Mouse (Mus musculus): ENCODE results near the gene Il2rb. TPM values are rescaled to one million over a fixed set of nuclear protein-coding genes. Genes with fewer than 3 reads are reported as not detected.

The Il2rb gene
- polyA plus RNA-seq, 1 experiment from 2014 or later = 0.16 TPM

GRCm38 (mm10) chr15:78520112-78520715, 25.1 kb upstream of the Il2rb start:
- 56% methylated on average over 13 of the region's 13 CpGs for WGBS
- no peak overlapping the region; the same call in 1 of the 2 replicates for H3K9ac ChIP-seq (ENCODE audit: low read length)
- peaks cover 1% of the 10 kb centered on the region; the same call in 1 of the 2 replicates for H3K36me3 ChIP-seq (ENCODE audit: control insufficient read depth, insufficient read depth, low read length)
- no peak overlapping the region for H3K4me3 ChIP-seq (ENCODE audit: control insufficient read depth in 1 of 2, insufficient read depth in 1 of 2, low read depth in 1 of 2, low read length in 2 of 2)
- H3K4me1 ChIP-seq (ENCODE audit: control insufficient read depth in 2 of 2, insufficient read depth in 2 of 2, low read length in 2 of 2) = peaks cover 8 to 13% of the 10 kb centered on the region in 2 experiments; a peak in 3 of 4 replicates
- H3K27ac ChIP-seq (replicated peaks in 1 of 2; ENCODE audit: control insufficient read depth in 1 of 2, insufficient read depth in 1 of 2, low read depth in 2 of 2, low read length in 2 of 2) = peak overlapping the region in 1 of 2 experiments; percentile 26; a peak in 1 of 4 replicates
- H3K27me3 ChIP-seq (ENCODE audit: control insufficient read depth, insufficient read depth, low read length) = no peaks in the 10 kb centered on the region
- H3K4me2 ChIP-seq (ENCODE audit: low read length) = no peak overlapping the region
- ATAC-seq (ENCODE audit: insufficient number of reproducible peaks, insufficient read depth, low FRiP score, low read depth) = 0 out of 2 replicates have a peak, but pooled peaks have one; percentile 33
- no peaks in the 10 kb centered on the region for H3K9me3 ChIP-seq (ENCODE audit: control insufficient read depth, low read length)

DNA sequence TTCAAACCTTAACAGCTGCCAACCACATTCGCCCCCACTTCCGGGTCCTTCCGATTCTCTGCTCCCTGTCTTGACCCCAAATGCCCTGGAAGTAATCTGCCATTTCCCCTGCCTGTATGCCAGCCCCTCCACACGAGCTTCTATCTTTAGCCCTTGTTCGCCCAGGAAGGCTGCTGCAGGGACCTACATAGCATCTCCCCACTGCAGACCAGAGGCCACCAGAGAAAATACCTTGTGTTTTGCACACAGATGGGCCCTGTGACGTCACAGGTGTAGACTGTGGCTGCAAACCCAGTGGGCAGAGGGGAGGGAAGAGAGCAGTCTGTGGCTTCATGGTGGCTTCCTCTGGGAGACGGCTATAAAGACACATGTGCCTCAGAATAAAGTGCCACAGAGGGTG, 23.1 kb upstream of the Il2rb start:
- H3K9me3 ChIP-seq (ENCODE audit: control insufficient read depth, low read length) = no peaks in the 10 kb centered on the region
- peaks cover 11 to 13% of the 10 kb centered on the region in 2 experiments; a peak in 3 of 4 replicates for H3K4me1 ChIP-seq (ENCODE audit: control insufficient read depth in 2 of 2, insufficient read depth in 2 of 2, low read length in 2 of 2)
- WGBS = 45% methylated on average over 7 of the region's 7 CpGs
- H3K4me3 ChIP-seq (ENCODE audit: control insufficient read depth in 1 of 2, insufficient read depth in 1 of 2, low read depth in 1 of 2, low read length in 2 of 2) = no peak overlapping the region
- H3K27ac ChIP-seq (replicated peaks in 1 of 2; ENCODE audit: control insufficient read depth in 1 of 2, insufficient read depth in 1 of 2, low read depth in 2 of 2, low read length in 2 of 2) = no peak overlapping the region
- no peak for ATAC-seq (ENCODE audit: insufficient number of reproducible peaks, insufficient read depth, low FRiP score, low read depth)
- H3K36me3 ChIP-seq (ENCODE audit: control insufficient read depth, insufficient read depth, low read length) = no peaks in the 10 kb centered on the region
- no peak overlapping the region for H3K4me2 ChIP-seq (ENCODE audit: low read length)
- no peaks in the 10 kb centered on the region for H3K27me3 ChIP-seq (ENCODE audit: control insufficient read depth, insufficient read depth, low read length)
- H3K9ac ChIP-seq (ENCODE audit: low read length) = no peak overlapping the region

GRCm38 (mm10) chr15:78515759-78516158, 20.7 kb upstream of the Il2rb start:
- H3K4me3 ChIP-seq (ENCODE audit: control insufficient read depth in 1 of 2, insufficient read depth in 1 of 2, low read depth in 1 of 2, low read length in 2 of 2) = no peak overlapping the region
- H3K4me1 ChIP-seq (ENCODE audit: control insufficient read depth in 2 of 2, insufficient read depth in 2 of 2, low read length in 2 of 2) = peaks cover 11 to 12% of the 10 kb centered on the region in 2 experiments; a peak in 3 of 4 replicates
- H3K27ac ChIP-seq (replicated peaks in 1 of 2; ENCODE audit: control insufficient read depth in 1 of 2, insufficient read depth in 1 of 2, low read depth in 2 of 2, low read length in 2 of 2) = no peak overlapping the region
- 78% methylated on average over 6 of the region's 6 CpGs for WGBS
- H3K4me2 ChIP-seq (ENCODE audit: low read length) = no peak overlapping the region
- H3K9ac ChIP-seq (ENCODE audit: low read length) = no peak overlapping the region
- H3K27me3 ChIP-seq (ENCODE audit: control insufficient read depth, insufficient read depth, low read length) = no peaks in the 10 kb centered on the region
- H3K36me3 ChIP-seq (ENCODE audit: control insufficient read depth, insufficient read depth, low read length) = no peaks in the 10 kb centered on the region
- H3K9me3 ChIP-seq (ENCODE audit: control insufficient read depth, low read length) = no peaks in the 10 kb centered on the region
- ATAC-seq (ENCODE audit: insufficient number of reproducible peaks, insufficient read depth, low FRiP score, low read depth) = no peak

- H3K9me3 ChIP-seq (ENCODE audit: control insufficient read depth, low read length) = no peaks in the 10 kb centered on the region
- no peak overlapping the region for H3K9ac ChIP-seq (ENCODE audit: low read length)
- ATAC-seq (ENCODE audit: insufficient number of reproducible peaks, insufficient read depth, low FRiP score, low read depth) = no peak
- peaks cover 10 to 23% of the 10 kb centered on the region in 2 experiments for H3K4me1 ChIP-seq (ENCODE audit: control insufficient read depth in 2 of 2, insufficient read depth in 2 of 2, low read length in 2 of 2)
- no peak overlapping the region for H3K27ac ChIP-seq (replicated peaks in 1 of 2; ENCODE audit: control insufficient read depth in 1 of 2, insufficient read depth in 1 of 2, low read depth in 2 of 2, low read length in 2 of 2)
- 23% methylated on average over 7 of the region's 7 CpGs for WGBS
- H3K27me3 ChIP-seq (ENCODE audit: control insufficient read depth, insufficient read depth, low read length) = no peaks in the 10 kb centered on the region
- no peak overlapping the region for H3K4me3 ChIP-seq (ENCODE audit: control insufficient read depth in 1 of 2, insufficient read depth in 1 of 2, low read depth in 1 of 2, low read length in 2 of 2)
- no peaks in the 10 kb centered on the region for H3K36me3 ChIP-seq (ENCODE audit: control insufficient read depth, insufficient read depth, low read length)
- no peak overlapping the region for H3K4me2 ChIP-seq (ENCODE audit: low read length)
These were observed 19.5 kb upstream of the Il2rb start for GRCm38 (mm10) chr15:78514393-78515146.

DNA sequence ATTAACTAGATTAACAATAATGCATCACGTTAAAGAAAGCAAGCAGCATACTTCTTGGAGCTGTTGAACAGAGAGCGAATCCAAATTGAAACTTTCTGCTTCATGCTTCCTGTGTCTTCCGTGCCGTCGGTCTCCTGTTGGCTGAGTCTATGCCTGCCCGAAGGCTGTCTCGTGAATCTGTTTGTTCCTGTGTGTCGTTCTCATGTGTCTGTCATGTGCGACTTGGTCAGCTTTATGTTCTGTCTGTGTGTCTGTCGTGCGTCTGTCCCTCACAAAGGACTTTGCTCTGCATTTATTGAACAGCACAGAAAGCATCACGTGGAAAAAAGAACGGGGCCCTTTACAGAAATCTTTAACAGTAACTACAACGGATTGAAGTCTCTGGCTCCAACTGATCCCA, 17.9 kb upstream of the Il2rb start:
- H3K27me3 ChIP-seq (ENCODE audit: control insufficient read depth, insufficient read depth, low read length) = no peaks in the 10 kb centered on the region
- no peak overlapping the region for H3K4me3 ChIP-seq (ENCODE audit: control insufficient read depth in 1 of 2, insufficient read depth in 1 of 2, low read depth in 1 of 2, low read length in 2 of 2)
- no peaks in the 10 kb centered on the region for H3K9me3 ChIP-seq (ENCODE audit: control insufficient read depth, low read length)
- H3K27ac ChIP-seq (replicated peaks in 1 of 2; ENCODE audit: control insufficient read depth in 1 of 2, insufficient read depth in 1 of 2, low read depth in 2 of 2, low read length in 2 of 2) = no peak overlapping the region
- H3K9ac ChIP-seq (ENCODE audit: low read length) = no peak overlapping the region
- no peak for ATAC-seq (ENCODE audit: insufficient number of reproducible peaks, insufficient read depth, low FRiP score, low read depth)
- H3K36me3 ChIP-seq (ENCODE audit: control insufficient read depth, insufficient read depth, low read length) = no peaks in the 10 kb centered on the region
- peaks cover 10 to 19% of the 10 kb centered on the region in 2 experiments for H3K4me1 ChIP-seq (ENCODE audit: control insufficient read depth in 2 of 2, insufficient read depth in 2 of 2, low read length in 2 of 2)
- WGBS = 83% methylated on average over 14 of the region's 14 CpGs
- no peak overlapping the region for H3K4me2 ChIP-seq (ENCODE audit: low read length)

DNA sequence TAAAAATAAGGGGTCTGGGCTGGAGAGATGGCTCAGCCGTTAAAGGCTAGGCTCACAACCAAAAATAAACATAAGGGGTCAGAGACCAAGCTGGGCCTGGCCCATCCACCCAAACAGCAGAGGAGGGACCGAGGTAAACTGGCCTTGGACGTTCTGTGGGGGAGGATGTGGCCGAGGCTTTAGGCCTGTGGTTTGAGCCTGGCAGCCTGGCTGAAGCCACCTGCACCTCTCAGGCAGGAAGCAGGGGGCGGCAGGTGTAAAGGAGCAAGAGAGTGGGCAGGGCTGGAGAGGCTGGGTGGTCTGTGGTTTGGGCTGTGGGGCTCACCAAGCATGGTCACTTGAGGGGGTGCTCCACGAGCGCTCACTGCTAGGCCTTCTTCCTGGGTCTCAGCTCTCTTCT, 16.9 kb upstream of the Il2rb start:
- H3K9me3 ChIP-seq (ENCODE audit: control insufficient read depth, low read length) = no peaks in the 10 kb centered on the region
- peaks cover 10 to 16% of the 10 kb centered on the region in 2 experiments for H3K4me1 ChIP-seq (ENCODE audit: control insufficient read depth in 2 of 2, insufficient read depth in 2 of 2, low read length in 2 of 2)
- no peak for ATAC-seq (ENCODE audit: insufficient number of reproducible peaks, insufficient read depth, low FRiP score, low read depth)
- H3K27me3 ChIP-seq (ENCODE audit: control insufficient read depth, insufficient read depth, low read length) = no peaks in the 10 kb centered on the region
- no peak overlapping the region for H3K4me3 ChIP-seq (ENCODE audit: control insufficient read depth in 1 of 2, insufficient read depth in 1 of 2, low read depth in 1 of 2, low read length in 2 of 2)
- H3K4me2 ChIP-seq (ENCODE audit: low read length) = no peak overlapping the region
- WGBS = 78% methylated on average over 7 of the region's 7 CpGs
- no peak overlapping the region for H3K9ac ChIP-seq (ENCODE audit: low read length)
- H3K27ac ChIP-seq (replicated peaks in 1 of 2; ENCODE audit: control insufficient read depth in 1 of 2, insufficient read depth in 1 of 2, low read depth in 2 of 2, low read length in 2 of 2) = no peak overlapping the region
- H3K36me3 ChIP-seq (ENCODE audit: control insufficient read depth, insufficient read depth, low read length) = no peaks in the 10 kb centered on the region

DNA sequence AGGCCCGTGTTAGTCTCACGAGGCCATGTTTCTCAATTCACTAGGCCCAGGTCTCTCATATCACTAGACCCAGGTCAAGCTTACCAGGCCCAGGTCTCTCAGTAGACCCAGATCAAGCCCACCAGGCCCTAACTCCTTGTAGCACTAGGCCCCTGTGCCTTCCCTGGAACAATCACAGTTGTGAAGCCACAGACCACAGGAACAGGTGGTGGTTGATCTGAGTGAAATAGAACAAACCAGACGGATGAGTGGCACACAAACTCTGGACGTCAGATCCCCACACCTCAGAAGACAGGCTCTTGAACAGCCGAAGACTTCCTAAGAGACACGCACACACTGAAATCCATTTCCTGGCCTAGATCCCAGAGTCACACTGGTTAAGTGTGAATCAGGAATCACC, 15.7 kb upstream of the Il2rb start:
- WGBS = 80% methylated on average over 6 of the region's 6 CpGs
- no peak overlapping the region for H3K9ac ChIP-seq (ENCODE audit: low read length)

More for the DNA sequence above, 15.7 kb upstream of the Il2rb start:
- Histone ChIP-seq H3K9me3 (ENCODE audit: control insufficient read depth, low read length) (no peaks in the 10 kb centered on the region), H3K4me2 (ENCODE audit: low read length) (no peak overlapping the region), H3K27me3 (ENCODE audit: control insufficient read depth, insufficient read depth, low read length) (no peaks in the 10 kb centered on the region), H3K4me1 (ENCODE audit: control insufficient read depth in 2 of 2, insufficient read depth in 2 of 2, low read length in 2 of 2) (peaks cover 10 to 16% of the 10 kb centered on the region in 2 experiments), H3K36me3 (ENCODE audit: control insufficient read depth, insufficient read depth, low read length) (no peaks in the 10 kb centered on the region), H3K27ac (replicated peaks in 1 of 2; ENCODE audit: control insufficient read depth in 1 of 2, insufficient read depth in 1 of 2, low read depth in 2 of 2, low read length in 2 of 2) (no peak overlapping the region), H3K4me3 (ENCODE audit: control insufficient read depth in 1 of 2, insufficient read depth in 1 of 2, low read depth in 1 of 2, low read length in 2 of 2) (no peak overlapping the region)
- ATAC-seq (ENCODE audit: insufficient number of reproducible peaks, insufficient read depth, low FRiP score, low read depth) = no peak

Measured in heart, embryonic 14.5 days (tissue).